ENCODE assay signal across 29 mouse cellular contexts in genomic region chr8:121846815-121847214, GRCm38 (mm10).
"Had no signal": no experiment of that assay in that cellular context is flagged by ENCODE, and none has a peak within 500 bp of the region (broad histone marks: within the 10 kb centered on the region; RNA-seq: fewer than 3 reads in every experiment).

No protein-coding gene starts in this region.

- H3K36me3 ChIP-seq: heart, embryonic 15.5 days; hindbrain, embryonic 12.5 days; hindbrain, embryonic 13.5 days; hindbrain, embryonic 15.5 days; intestine, embryonic 15.5 days; kidney, embryonic 15.5 days had no signal

- H3K4me3 ChIP-seq: heart, embryonic 12.5 days; heart, embryonic 13.5 days; heart, embryonic 15.5 days; hindbrain, embryonic 10.5 days; hindbrain, embryonic 12.5 days; hindbrain, embryonic 13.5 days; hindbrain, embryonic 15.5 days; intestine, embryonic 15.5 days; kidney, embryonic 15.5 days; layer of hippocampus, adult 2 months; left cerebral cortex, adult 2 months had no signal

- H3K9ac ChIP-seq: heart, embryonic 12.5 days; heart, embryonic 13.5 days; heart, embryonic 15.5 days; hindbrain, embryonic 12.5 days; hindbrain, embryonic 13.5 days; hindbrain, embryonic 14.5 days; hindbrain, embryonic 15.5 days; intestine, embryonic 15.5 days; kidney, embryonic 15.5 days had no signal

- DNase-seq: heart, postnatal 10 days; heart, postnatal 14 days; heart, postnatal 36 days; kidney, adult 11 months; kidney, adult 18-20 months; kidney, adult 2 months; kidney, adult 8-10 months; kidney, adult 9 months; kidney, postnatal 10 days; kidney, postnatal 14 days; kidney, postnatal 36 days; kidney, postnatal 4 days; layer of hippocampus, adult 9-11 months; layer of hippocampus, postnatal 36 days had no signal

- H3K4me2 ChIP-seq: heart, embryonic 11.5 days; heart, embryonic 12.5 days; heart, embryonic 13.5 days; heart, embryonic 15.5 days; hindbrain, embryonic 12.5 days; hindbrain, embryonic 13.5 days; hindbrain, embryonic 14.5 days; hindbrain, embryonic 15.5 days; intestine, embryonic 15.5 days; kidney, embryonic 15.5 days had no signal

- H3K27me3 ChIP-seq: hindbrain, embryonic 15.5 days; intestine, embryonic 15.5 days; kidney, embryonic 15.5 days had no signal

- H3K27ac ChIP-seq: heart, embryonic 13.5 days; heart, embryonic 15.5 days; hindbrain, embryonic 10.5 days; hindbrain, embryonic 12.5 days; hindbrain, embryonic 13.5 days; hindbrain, embryonic 14.5 days; hindbrain, embryonic 15.5 days; hindbrain, postnatal 0 days; intestine, embryonic 15.5 days; kidney, embryonic 15.5 days; kidney, postnatal 0 days; layer of hippocampus, adult 2 months; left cerebral cortex, adult 2 months had no signal

- H3K9me3 ChIP-seq: heart, embryonic 12.5 days; heart, embryonic 13.5 days; heart, embryonic 15.5 days; hindbrain, embryonic 10.5 days; hindbrain, embryonic 12.5 days; hindbrain, embryonic 13.5 days; hindbrain, embryonic 15.5 days; intestine, embryonic 15.5 days; kidney, embryonic 15.5 days had no signal
